Mouse (Mus musculus): ENCODE measurements at regions not wholly inside any gene's neighbourhood (a gene's known extent, or its start where the extent isn't known, plus 50 kb on each side); places are given as distances from the start of the nearest gene placed in this dataset.
A peak's percentile ranks its signal among the peaks of the same experiment; 100 is the strongest.

- DNase-seq: no peak
Observed at GRCm38 (mm10) chr17:61696717-61697116, 1184.4 kb downstream of the Efna5 start.

- DNase-seq: no peak
Observed at GRCm38 (mm10) chr17:61686325-61686724, 1194.8 kb downstream of the Efna5 start.

DNA sequence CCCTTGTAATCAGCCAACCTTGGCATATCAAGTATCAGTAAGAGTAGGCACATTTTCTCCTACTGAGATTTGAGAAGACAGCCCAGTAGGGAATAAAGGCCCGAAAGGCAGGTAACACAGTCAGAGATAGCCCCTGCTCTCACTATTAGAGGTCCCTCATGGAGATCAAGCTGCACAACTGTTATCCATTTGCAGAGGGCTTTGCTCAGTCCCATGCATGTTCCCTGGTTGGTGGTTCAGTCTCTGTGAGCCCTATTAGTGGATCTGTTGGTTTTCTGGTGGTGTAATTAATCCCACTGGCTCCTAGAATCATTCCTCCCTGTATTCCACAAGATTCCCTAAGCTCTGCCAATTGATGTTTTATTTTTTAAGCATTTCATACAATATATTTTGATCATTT, 1196.6 kb downstream of the Efna5 start:
- DNase-seq: no peak

DNA sequence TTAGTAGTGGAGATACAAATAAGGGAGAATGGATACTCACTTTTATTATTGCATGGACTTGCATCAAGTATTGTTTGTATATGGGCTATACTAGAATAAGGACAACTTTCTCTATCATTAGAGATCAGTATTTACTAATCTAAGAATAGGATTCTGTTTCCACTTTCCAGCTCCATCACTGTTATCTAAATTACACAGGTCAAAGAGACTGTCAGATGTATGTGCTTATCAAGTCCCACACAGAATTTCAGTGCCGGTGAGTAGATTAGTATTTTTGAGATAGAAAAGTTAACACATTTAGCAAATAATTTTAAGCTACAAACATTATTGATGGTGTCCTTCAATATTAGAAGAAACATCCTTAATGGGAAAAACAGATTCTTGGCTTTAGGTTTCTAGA, 1210.5 kb downstream of the Efna5 start:
- no peak for DNase-seq

- peak in 1 of 2 experiments; percentile 3 for DNase-seq
Observed at GRCm38 (mm10) chr17:61667428-61667827, 1213.7 kb downstream of the Efna5 start.

- no peak for DNase-seq
Observed at GRCm38 (mm10) chr17:61664926-61665325, 1216.2 kb downstream of the Efna5 start.

DNA sequence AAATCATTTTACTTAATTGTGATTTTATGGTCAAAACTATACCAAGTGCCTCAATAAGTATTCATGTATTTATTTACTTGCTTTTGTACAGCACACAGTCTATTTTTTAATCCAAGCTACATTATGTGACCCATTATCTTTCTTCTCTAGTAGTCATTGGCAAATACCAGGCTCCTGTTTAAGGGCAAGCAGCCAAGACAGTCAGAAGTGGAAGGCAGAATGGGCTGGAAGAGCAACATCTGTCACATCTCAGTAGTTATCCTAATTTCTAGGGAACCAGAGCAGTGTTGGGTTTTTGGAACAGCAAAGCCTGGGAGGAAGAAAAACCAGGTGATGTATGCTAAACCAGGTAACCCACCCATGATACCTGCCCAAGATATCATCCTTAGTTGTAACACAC, 1233.5 kb downstream of the Efna5 start:
- DNase-seq: no peak

GRCm38 (mm10) chr17:61608286-61608685, 1272.8 kb downstream of the Efna5 start:
- DNase-seq: no peak

DNA sequence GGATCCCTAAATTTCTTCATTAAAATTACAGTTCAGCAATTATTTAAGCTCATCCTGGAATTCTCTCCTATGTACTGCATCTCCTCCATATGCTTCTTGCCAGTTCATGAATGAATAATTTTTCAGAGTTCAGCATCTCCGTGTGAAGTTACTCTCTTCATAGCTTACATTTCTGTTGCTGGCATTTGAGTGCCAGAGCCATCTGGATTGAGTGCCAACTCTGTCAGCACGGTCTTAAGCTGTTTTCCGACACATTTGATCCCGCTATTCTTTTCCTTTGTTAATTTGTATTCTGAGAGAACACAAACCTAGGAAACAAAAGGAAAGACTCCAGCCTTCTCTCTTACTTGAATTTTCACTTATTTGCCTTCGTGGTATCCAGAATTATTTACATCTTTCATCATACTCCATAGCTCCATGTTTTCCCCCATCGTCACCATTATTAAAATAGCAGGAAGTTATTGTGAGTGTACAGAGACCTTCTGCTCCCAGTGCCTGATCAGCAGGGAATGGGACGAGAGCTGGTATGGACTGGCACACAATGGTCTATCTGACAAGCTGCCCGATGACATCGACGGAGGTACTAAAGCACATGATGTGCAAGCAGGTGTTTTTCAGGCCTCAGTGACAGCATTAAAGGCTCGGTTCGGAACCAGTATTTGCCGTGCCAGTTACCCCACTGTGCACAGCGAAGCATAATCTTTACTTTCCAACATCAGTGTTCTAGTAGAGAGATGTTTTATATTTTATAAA, 1274.2 kb downstream of the Efna5 start:
- no peak for DNase-seq

GRCm38 (mm10) chr17:61604246-61604645, 1276.9 kb downstream of the Efna5 start:
- DNase-seq: no peak

DNA sequence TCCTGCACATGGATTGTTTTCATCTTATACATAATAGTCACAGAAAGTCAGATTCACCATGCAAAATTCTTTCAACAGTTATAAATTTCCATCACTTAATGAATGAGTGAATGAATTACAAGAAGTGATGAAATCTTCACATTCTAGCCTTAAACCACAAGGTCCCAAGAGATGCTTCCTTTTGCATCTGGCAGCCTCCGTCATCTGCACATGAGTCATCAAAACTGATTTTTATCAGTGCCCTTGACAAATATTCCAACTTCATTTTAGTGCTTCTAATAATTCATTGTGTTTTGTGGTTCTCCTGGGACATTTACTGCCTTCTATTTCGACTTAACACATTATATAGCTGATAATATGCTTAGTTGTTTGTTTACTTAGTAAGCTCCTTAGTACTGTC, 1291.9 kb downstream of the Efna5 start:
- no peak for DNase-seq

- no peak for DNase-seq
Observed at GRCm38 (mm10) chr17:61578895-61579294, 1302.2 kb downstream of the Efna5 start.

DNA sequence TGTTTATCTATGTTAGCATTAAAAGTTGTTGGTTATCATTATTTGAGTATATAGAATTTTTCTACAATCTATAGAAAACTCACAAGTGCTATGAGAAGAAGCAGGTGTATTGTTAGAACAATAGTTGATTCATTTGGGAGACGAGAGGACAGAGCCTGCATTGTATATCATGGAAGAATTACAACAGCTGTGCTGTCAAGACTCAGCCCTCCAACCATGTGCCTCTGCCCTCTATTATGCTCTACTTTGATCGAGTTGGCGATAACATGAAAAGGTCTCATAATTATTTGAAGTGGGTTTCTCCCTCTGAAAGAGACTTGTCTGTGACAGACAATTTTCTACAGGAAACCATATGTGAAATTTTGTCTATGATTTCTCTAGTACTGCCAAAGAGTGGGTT, 1310.2 kb downstream of the Efna5 start:
- DNase-seq: no peak

All from kidney, postnatal 25 days (tissue).